Mouse (Mus musculus) lung, adult 18-20 months (tissue): ENCODE data around the gene Hecw2.

Experiments
- DNase-seq, 2 experiments: peaks; one replicate each; pipeline ENCODE4 v3.0.0; 2022; ENCODE audit warnings: mixed read lengths in 2 of 2

The Hecw2 gene

GRCm38 (mm10) chr1:54194954-54195305, at the start of gene Hecw2:
Gene Hecw2, minus strand, starts transcription at chr1:54195168.
- DNase-seq, result no peak

DNA sequence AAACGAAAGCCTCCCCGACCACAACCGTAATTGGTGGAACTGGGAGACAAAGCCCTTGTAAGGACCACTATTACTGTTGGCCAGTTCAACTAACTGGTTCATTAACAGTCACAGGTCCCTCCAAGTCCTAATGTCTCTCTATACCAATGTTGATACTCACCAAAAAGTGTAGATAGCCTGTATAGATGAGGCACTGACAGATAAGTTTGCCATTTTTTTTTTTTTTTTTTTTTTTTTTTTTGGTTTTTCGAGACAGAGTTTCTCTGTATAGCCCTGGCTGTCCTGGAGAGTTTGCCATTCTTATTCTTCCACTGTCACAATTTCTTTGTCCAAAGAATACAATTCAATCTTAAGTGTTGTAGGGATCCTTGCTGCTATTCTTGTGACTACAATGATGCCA, 47.8 kb upstream of the Hecw2 start:
- DNase-seq, result no peak

GRCm38 (mm10) chr1:54220273-54220672, 25.3 kb upstream of the Hecw2 start:
- no peak for DNase-seq

GRCm38 (mm10) chr1:54194183-54194953, 600 bp downstream of the Hecw2 start:
- no peak for DNase-seq

DNA sequence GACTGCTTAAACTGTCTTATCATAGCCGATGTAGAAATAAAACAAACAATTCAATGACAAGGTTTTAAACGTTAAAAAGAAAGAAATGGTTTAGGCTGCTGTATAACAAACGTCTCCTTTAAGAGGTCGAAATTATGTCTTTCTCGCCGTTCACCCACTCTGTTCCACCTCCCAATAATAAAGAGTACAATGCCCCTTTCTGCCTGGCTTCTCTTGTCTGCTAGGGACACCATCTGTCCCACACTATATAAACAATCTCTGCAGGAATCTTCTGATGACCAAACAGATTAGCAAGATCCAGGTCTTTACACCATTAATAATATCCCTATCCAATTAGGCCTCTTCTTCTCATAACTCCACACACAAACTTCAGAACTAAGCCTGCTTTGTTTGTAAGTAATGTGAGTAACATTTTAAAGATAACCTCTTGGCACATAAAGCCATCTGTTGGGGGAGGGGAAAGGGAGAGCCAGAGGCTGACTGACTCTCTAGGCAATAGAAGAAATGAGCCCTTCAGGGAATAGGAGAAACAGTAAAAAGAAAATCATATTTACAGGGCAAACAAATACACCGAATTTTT, 1.7 kb downstream of the Hecw2 start:
- DNase-seq, result no peak

GRCm38 (mm10) chr1:54187579-54187978, 7.4 kb downstream of the Hecw2 start:
- no peak for DNase-seq

- no peak for DNase-seq
Observed at GRCm38 (mm10) chr1:54186347-54186746, 8.6 kb downstream of the Hecw2 start.

DNA sequence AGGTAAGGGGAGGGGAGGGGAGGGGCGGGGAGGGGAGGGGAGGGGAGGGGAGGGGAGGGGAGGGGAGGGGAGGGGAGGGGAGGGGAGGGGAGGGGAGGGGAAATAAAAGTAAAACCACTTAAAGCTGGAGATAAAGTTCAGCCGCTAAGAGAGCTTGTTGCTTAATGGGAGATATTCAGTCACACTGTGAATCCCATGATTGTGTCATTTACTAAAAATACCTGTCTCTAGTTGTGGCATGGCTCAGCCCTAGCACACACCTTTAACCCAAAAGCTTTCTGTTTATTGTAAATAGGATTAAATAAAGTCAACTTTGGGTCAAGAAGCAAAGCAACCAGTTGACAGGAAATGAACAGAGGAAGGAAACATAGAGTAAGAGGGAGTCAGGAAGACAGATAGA, 14.3 kb downstream of the Hecw2 start:
- no peak for DNase-seq

GRCm38 (mm10) chr1:54179179-54179578, 15.8 kb downstream of the Hecw2 start:
- no peak for DNase-seq

DNA sequence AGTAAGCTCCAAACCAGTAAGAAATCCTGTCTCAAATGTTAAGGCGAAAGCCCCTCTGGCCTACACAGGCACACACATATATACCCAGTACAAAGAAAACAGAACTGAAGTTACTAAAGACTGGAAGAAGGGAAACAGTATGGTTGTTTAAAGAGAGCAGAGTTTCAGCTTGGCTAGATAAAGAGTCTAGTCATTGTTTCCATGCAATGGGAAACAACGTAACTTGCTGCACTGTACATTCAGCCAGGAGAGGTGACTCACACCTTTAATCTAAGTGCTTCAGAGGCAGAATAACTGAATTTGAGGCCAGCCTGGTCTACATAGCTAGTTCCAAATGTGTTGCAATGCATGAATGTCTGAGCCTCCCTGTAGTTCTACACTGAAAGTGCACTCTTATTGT, 18.4 kb downstream of the Hecw2 start:
- no peak for DNase-seq

GRCm38 (mm10) chr1:54168014-54168413, 27.0 kb downstream of the Hecw2 start:
- DNase-seq, result no peak

GRCm38 (mm10) chr1:54159531-54159930, 35.4 kb downstream of the Hecw2 start:
- no peak for DNase-seq

DNA sequence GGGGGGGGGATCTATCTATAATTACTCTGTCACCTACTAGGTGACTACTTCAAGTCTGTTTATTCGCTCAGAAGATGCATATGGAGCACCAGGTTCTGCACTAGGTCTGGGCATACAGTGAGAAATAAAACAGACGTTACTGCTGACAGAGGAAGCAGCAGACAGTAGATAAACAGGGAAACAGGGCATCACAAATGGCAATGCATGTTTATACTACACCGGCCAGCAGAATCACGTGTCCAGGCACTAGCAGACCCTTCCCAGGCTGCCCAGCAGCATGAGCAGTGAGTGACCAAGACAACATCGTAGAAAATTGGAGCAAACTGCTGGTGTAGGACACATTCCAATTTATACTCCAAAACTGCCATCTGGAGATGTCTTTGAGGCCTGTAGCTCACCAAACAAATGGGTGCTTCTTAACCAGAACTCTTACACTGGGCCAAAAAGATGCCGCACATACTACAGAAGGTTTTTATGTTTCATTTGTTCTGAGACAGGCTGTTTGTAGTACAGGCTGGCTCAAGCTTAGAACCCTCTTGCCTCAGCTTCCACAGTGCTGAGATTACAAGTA, 41.7 kb downstream of the Hecw2 start:
- DNase-seq, result no peak

- DNase-seq, result no peak
Observed at GRCm38 (mm10) chr1:54145106-54145505, 49.9 kb downstream of the Hecw2 start.

- no peak for DNase-seq
Observed at GRCm38 (mm10) chr1:54133802-54134436, 61.0 kb downstream of the Hecw2 start.

GRCm38 (mm10) chr1:54128714-54129431, 66.1 kb downstream of the Hecw2 start:
- no peak for DNase-seq

GRCm38 (mm10) chr1:54126991-54127742, 67.8 kb downstream of the Hecw2 start:
- no peak for DNase-seq

DNA sequence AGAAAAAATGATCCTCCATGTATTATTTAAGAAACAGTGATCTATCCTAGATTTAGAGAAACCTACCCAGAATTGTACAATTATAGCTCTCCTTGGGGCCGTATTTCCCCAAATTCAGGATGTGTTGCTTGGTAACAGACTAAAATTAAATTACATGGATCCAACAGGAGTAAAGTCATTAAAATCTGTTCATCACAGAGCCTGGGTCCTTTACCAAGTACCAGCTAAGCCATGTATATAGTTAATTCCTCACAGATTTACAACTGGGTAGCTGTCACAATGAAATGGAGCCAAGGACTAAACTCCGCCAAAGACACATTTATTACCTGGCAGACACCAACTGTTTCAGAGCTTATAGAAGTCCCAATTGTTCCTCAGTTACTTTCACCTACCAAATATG, 72.4 kb downstream of the Hecw2 start:
- DNase-seq, result no peak

- no peak for DNase-seq
Observed at GRCm38 (mm10) chr1:54121071-54121730, 73.8 kb downstream of the Hecw2 start.

DNA sequence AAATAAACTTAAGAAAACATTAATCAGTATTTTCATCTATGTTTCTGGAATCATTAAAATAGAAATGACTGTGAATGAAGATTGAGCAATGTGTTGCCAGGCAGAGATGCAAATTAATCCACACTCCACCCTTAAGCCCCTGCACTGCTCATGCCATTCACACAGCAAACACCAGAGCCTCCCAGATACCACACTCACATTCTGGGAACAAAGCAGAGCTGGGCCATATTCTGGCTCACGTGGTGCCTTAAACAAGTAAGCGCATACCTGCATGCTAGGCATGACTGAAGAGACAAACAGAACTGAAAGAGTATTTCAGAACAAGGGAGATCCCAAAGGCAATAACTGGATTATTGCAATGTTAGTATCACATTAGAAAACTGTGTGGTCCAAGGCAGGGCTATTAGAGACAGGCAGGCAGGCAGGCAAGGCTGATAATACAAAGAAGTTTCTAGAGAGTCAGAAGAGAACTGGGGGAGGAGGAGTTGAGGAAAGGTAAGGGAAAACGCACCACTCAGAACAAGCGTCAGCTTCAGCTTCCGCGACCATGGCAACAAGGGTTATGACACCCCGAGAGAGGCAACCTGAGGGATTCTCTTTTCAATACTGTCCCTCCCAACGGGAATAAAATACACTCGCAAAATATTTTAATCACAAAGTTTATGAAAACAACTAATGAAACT, 75.2 kb downstream of the Hecw2 start:
- no peak for DNase-seq

DNA sequence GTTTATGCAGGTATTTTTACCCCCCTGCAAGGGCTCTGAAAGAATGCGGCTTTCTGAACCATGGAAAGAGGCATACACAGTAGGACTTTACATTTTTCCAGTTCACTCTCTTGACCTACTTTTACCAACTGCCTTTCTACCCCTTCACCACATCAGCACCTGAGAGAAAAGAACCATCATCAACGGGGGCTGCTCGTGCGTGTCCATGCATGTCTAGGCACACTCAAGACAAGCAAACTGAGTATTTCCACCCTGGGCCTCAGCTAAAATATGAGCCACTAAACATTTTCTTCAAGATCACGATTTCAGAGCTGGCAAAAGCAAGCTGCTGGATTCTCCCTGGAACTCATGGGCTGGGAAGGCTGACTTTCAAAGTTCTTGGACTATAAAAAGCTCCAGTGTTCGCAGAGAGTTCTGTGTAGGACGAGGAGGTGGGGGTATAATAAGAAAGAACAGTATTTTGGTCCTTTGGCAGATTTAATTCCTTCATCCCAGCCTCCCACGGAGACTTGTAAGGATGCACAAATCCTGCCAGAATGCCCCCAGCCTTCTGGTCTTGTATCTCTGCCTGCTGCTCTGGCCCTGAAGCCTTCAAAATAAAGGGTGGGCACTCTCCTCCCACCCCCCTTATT, 76.5 kb downstream of the Hecw2 start:
- DNase-seq, result no peak
